Mouse (Mus musculus) spleen, postnatal 14 days (tissue): ENCODE measurements around the gene Ccr4.

Experiments used
- DNase-seq, 2 experiments: peaks; one replicate each; pipeline ENCODE4 v3.0.0; 2021 to 2022; ENCODE audit warnings: low spot score in 2 of 2

Gene Ccr4

GRCm38 (mm10) chr9:114471892-114472291, 32.8 kb downstream of the Ccr4 start:
- no peak for DNase-seq

DNA sequence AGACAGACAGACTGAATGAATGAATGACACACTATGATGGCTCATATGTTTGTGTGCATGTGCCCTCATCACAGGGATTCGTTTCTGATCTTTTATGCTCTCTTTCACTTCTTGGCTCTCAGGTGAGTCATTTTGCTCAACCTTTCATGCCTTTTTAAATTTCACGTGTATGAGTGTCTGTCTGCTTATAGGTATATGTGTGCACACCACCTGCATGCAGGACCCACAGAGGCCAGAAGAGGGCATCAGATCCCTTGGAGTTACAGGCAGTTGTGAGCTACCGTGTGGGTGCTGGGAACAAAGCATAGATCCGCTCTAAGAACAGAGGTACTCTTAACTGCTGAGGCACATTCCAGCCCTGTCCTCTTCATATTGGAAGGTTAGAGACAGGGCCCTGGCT, 36.0 kb downstream of the Ccr4 start:
- no peak for DNase-seq

- no peak for DNase-seq
Observed at GRCm38 (mm10) chr9:114468217-114468616, 36.5 kb downstream of the Ccr4 start.

DNA sequence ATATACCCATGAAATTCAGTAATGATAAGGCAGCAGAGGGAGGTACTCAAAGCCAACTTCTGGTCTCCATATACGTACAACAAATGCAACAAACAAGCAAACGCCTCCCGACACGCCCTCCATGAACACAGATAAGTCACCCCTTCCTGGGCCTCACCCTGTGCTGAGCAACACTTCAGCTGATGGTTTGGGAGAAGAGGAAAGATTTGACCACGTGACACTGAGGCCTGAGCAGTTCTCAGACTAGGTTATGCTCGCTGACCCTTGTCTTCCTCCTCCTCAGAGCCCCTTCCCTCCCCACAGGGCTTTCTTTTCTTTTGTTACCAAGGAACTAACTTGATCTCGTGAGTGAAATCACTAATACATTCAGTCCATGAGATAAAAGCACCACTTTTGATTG, 37.8 kb downstream of the Ccr4 start:
- DNase-seq, result no peak

- DNase-seq, result no peak
Observed at GRCm38 (mm10) chr9:114465442-114465841, 39.3 kb downstream of the Ccr4 start.

DNA sequence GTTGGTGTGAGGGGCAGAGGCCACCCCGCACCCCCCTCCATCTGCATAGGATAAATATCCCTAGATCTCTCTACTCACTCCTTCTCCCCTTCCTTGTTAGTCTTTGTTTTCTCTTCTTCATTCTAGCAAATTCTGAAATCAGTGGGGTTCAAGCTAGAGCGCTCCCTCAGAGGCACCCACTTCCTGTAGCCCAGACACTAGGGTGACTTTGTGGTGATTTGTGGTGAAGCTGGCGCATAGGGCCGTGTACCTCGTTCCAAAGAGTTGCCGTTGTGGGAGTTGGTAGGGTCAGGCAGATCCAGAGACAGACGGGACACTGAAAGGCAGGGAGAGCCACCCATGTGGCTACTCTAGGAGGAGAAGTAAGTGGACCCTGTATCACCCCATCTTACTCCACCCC, 42.1 kb downstream of the Ccr4 start:
- DNase-seq, result no peak

- no peak for DNase-seq
Observed at GRCm38 (mm10) chr9:114458436-114458835, 46.3 kb downstream of the Ccr4 start.

DNA sequence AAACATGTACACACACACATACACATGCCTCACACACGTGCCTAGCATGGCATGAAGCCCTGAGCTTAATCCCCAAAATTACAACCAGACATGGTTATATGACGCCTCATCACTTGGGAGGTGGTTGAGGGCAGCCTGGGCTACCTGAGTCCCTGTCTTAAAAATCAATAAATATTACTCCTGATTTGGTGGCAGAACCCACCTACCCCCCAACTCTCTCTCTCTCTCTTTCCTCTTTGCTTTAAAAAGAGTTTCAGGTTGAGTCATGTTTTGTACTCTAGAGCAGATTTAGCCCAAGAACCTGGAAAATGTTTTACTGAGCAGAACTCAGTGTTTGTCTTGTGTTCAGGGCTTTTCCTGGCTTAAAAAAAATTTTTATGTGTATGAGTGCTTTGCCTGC, 49.3 kb downstream of the Ccr4 start:
- DNase-seq, result no peak

DNA sequence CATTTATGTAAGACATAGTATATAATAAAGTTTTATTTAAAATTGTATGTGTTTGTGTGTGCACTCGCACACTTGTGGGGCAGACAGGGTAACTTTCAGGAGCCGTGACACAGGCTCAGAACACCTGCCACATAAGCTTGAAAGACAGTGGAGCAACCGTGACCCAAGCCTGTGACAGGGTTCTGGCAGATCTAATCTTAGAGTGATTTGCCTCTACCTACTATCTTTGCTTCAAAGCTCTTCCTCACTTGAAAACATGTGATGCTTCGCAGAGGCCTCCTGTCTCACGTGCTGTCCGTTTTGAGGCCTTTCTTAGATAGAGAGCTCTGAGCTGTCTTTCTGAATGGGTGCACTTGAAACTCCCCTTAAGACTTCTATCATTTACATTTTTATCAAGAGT, 52.3 kb downstream of the Ccr4 start:
- DNase-seq, result no peak

- DNase-seq, result no peak
Observed at GRCm38 (mm10) chr9:114451615-114452014, 53.1 kb downstream of the Ccr4 start.

GRCm38 (mm10) chr9:114449120-114449754, 55.5 kb downstream of the Ccr4 start:
- DNase-seq, result no peak

DNA sequence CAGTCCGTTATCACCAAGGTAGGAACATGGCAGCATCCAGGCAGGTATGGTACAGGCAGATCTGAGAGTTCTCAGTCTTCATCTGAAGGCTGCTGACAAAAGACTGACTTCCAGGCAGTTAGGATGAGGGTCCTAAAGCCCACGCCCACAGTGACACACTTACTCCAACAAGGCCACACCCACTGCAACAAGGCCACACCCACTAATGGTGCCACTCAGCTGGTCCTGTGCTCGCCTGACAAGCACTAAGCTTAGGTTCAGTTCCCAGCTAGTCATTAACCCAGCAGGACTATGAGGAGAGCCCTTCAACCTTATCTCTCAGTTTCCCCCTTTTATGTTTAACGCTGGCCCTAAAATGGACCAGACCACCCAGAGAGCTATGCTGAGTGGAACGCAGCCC, 56.0 kb downstream of the Ccr4 start:
- no peak for DNase-seq

DNA sequence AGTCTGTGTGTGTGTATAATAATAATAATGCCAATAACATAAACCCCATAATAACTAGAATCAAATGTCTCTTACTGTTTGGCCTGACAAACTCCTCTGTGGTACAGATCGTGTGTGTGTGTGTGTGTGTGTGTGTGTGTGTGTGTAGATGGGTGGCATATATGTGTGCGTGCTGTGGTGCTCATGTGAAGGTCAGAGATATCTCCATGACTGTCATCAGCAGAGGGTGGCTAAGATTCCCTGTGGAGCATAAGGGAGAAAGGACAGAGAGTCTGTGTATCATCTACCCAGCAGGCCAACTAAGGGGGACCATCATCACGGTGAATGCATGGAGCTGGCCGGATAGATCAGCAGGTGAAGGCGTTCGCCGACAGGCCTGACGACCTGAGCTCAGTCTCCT, 57.8 kb downstream of the Ccr4 start:
- no peak for DNase-seq

DNA sequence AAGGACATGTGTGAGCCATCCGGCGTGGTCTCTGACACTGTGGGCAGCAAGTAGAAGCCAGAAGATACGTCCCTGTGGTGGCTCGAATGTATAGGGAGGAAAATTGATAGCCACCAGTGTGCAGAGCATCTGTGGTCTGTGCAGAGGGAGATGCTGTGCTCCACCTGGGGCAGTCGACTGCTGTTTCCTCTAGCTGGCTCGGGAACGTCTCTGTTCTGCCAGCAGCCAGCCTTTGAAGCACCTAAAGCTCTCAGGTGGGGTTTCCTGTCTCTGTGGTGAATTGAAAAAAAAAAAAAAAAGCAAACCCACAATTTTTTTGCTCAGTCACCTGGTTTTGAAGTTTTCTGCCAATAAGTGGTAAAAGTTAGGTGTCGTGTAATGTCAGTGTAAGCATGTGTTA, 61.4 kb downstream of the Ccr4 start:
- no peak for DNase-seq

DNA sequence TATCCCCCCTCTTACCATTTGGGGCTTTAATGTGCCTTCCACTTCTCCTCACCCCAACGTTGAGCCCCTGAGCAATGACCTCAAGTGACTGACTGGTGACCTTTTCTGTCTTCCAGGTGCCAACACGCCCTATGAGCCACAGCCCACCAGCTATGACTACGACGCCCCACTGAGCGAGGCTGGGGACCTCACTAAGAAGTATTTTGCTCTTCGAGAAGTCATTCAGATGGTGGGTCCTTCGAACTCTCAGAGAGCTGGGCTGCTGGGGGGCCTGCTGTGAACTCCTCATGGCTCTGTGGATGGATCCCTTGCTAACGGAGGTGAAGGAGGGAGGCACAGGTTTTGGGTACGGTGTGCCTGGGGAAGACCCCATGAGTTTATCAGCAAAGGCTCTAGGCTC, 61.8 kb downstream of the Ccr4 start:
- DNase-seq, result no peak

- DNase-seq, result no peak
Observed at GRCm38 (mm10) chr9:114442225-114442624, 62.5 kb downstream of the Ccr4 start.

- no peak for DNase-seq
Observed at GRCm38 (mm10) chr9:114440548-114440947, 64.2 kb downstream of the Ccr4 start.
